Mouse (Mus musculus) liver, embryonic 14.5 days (tissue): ENCODE results near the gene Gtf2i.

Source experiments
- CTCF ChIP-seq: IDR thresholded peaks from 2 replicates; pipeline ENCODE4 v1.5.1; 2016; ENCODE audit warnings: antibody characterized with exemption, low read depth, control low read depth
- EP300 ChIP-seq: IDR thresholded peaks from 2 replicates; pipeline ENCODE4 v1.6.1; 2016; ENCODE audit warnings: antibody characterized with exemption, low read depth

DNA sequence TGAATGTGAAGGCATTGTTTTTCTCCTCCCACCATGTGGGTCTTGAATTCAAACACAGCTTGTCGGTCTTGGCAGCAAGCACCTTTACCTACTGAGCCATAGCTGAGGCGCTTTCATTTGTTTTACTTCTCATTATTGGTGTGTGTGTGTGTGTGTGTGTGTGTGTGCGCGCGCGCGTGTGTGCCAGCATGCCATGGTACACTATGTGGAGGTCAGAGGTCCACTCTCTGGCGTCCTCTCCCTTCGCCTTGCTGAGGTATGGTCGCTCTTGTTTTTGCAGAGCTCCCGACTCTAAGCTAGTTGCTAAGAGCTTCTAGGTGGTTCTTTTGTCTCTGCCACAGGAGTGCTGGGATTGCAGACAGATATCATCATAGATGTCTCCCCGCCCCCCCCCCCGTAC, 7.8 kb upstream of the Gtf2i start:
- TF ChIP-seq CTCF (no peak), EP300 (no peak)
